Comparison of ENCODE assay signal across 35 mouse cellular contexts in genomic region chr2:79652502-79652901, GRCm38 (mm10). TPM values are rescaled to one million over a fixed set of nuclear protein-coding genes. Genes with fewer than 3 reads are reported as not detected.
DNase-seq lines count a peak whose midpoint lies in the region; ATAC-seq and TF ChIP-seq lines count a peak whose summit lies in the region.
"Had no signal": no experiment of that assay in that cellular context is flagged by ENCODE, and none has a peak within 500 bp of the region (broad histone marks: within the 10 kb centered on the region; RNA-seq: fewer than 3 reads in every experiment).

No protein-coding gene starts in this region.

- H3K27ac ChIP-seq in kidney, adult 2 months (ENCODE audit: insufficient read depth, low read depth, low read length): peak overlapping the region; percentile 51
- no peak overlapping the region for H3K27ac ChIP-seq in kidney, embryonic 14.5 days (ENCODE audit: low read depth, low read length)
- peak overlapping the region; percentile 24; the same call in 1 of the 2 replicates for H3K27ac ChIP-seq in layer of hippocampus, adult 2 months
- H3K27ac ChIP-seq in lung, postnatal 0 days (ENCODE audit: low read length): no peak overlapping the region
- H3K27ac ChIP-seq in macrophage: peak overlapping the region; percentile 59; the same call in 1 of the 2 replicates
- H3K27ac ChIP-seq: embryonic facial prominence, embryonic 10.5 days; embryonic facial prominence, embryonic 13.5 days; forebrain, embryonic 12.5 days; forebrain, embryonic 15.5 days; heart, embryonic 10.5 days; heart, embryonic 13.5 days; hindbrain, embryonic 14.5 days; hindbrain, postnatal 0 days had no signal

- ATAC-seq in kidney, embryonic 14.5 days (ENCODE audit: low FRiP score, low TSS enrichment): no peak
- no peak for ATAC-seq in lung, postnatal 0 days
- ATAC-seq: activated CD4-positive, CD25-positive, alpha-beta regulatory T cell, adult 4 months; CD4-positive, CD25-positive, alpha-beta regulatory T cell, adult 4 months; forebrain, embryonic 15.5 days; hindbrain, postnatal 0 days had no signal

- no peak for DNase-seq in kidney, adult 2 months
- no peak for DNase-seq in layer of hippocampus, adult 2 months (ENCODE audit: low spot score in 2 of 2)
- DNase-seq in layer of hippocampus, adult 11-12 months (ENCODE audit: low spot score): no peak
- no peak for DNase-seq in lung, postnatal 0 days (ENCODE audit: low spot score)
- DNase-seq in lung, postnatal 14 days: no peak
- DNase-seq in embryo, embryonic 11 days: no peak
- DNase-seq: adrenal gland, adult 8-10 months; adrenal gland, postnatal 36 days; cerebellum, adult 11 months; cerebellum, adult 2 months; cerebellum, adult 9-11 months; cerebellum, postnatal 25 days; gastrocnemius, postnatal 10 days; gastrocnemius, postnatal 36 days; heart, adult 2 months; heart, postnatal 14 days; heart, postnatal 4 days had no signal

- peaks cover 5% of the 10 kb centered on the region for H3K36me3 ChIP-seq in kidney, adult 2 months (ENCODE audit: control insufficient read depth, insufficient read depth, low read length)
- H3K36me3 ChIP-seq in kidney, embryonic 14.5 days (ENCODE audit: control insufficient read depth, insufficient read depth, low read length): peaks cover 28% of the 10 kb centered on the region
- peaks cover 6% of the 10 kb centered on the region; the same call in 1 of the 2 replicates for H3K36me3 ChIP-seq in lung, postnatal 0 days (ENCODE audit: insufficient read depth, low read length)
- peaks cover 52% of the 10 kb centered on the region for H3K36me3 ChIP-seq in macrophage (ENCODE audit: inconsistent target)
- H3K36me3 ChIP-seq: forebrain, embryonic 15.5 days had no signal

- H3K9me3 ChIP-seq in kidney, embryonic 14.5 days (ENCODE audit: control insufficient read depth, low read length): no peaks in the 10 kb centered on the region
- H3K9me3 ChIP-seq in lung, postnatal 0 days (ENCODE audit: low read length): no peaks in the 10 kb centered on the region
- H3K9me3 ChIP-seq: embryonic facial prominence, embryonic 10.5 days; embryonic facial prominence, embryonic 13.5 days; forebrain, embryonic 12.5 days; forebrain, embryonic 15.5 days; heart, embryonic 10.5 days; heart, embryonic 13.5 days had no signal

- H3K79me2 ChIP-seq in macrophage (ENCODE audit: inconsistent target): peaks cover 90% of the 10 kb centered on the region

- no peak overlapping the region for H3K4me2 ChIP-seq in kidney, embryonic 14.5 days (replicated peaks; ENCODE audit: low read depth, low read length)
- H3K4me2 ChIP-seq in lung, postnatal 0 days (replicated peaks; ENCODE audit: low read depth, low read length): no peak overlapping the region
- H3K4me2 ChIP-seq: embryonic facial prominence, embryonic 13.5 days; forebrain, embryonic 12.5 days; forebrain, embryonic 15.5 days; heart, embryonic 13.5 days; hindbrain, embryonic 14.5 days had no signal

- peak overlapping the region; percentile 7 for H3K4me3 ChIP-seq in kidney, adult 2 months (ENCODE audit: insufficient read depth, low read depth, low read length)
- no peak overlapping the region for H3K4me3 ChIP-seq in kidney, embryonic 14.5 days (ENCODE audit: low read length)
- no peak overlapping the region for H3K4me3 ChIP-seq in layer of hippocampus, adult 2 months
- H3K4me3 ChIP-seq in lung, postnatal 0 days (ENCODE audit: low read depth, low read length): no peak overlapping the region
- no peak overlapping the region for H3K4me3 ChIP-seq in macrophage (ENCODE audit: inconsistent target)
- H3K4me3 ChIP-seq: embryonic facial prominence, embryonic 10.5 days; embryonic facial prominence, embryonic 13.5 days; erythroblast, embryonic 14.5 days; forebrain, embryonic 12.5 days; forebrain, embryonic 15.5 days; heart, adult 2 months; heart, embryonic 10.5 days; heart, embryonic 13.5 days had no signal

- no peak for TF ChIP-seq EP300 in lung, postnatal 0 days (IDR thresholded peaks at IDR 0.05)

- 46% methylated on average over 4 of the region's 4 CpGs for WGBS in kidney, adult 2 months
- 88% methylated on average over 4 of the region's 4 CpGs for WGBS in kidney, embryonic 14.5 days
- 65% methylated on average over 4 of the region's 4 CpGs for WGBS in lung, postnatal 0 days
- 93% methylated on average over 4 of the region's 4 CpGs for WGBS in macrophage (ENCODE audit: missing documents)

- no peak for TF ChIP-seq CTCF in kidney, adult 2 months (conservative IDR thresholded peaks at IDR 0.05; ENCODE audit: insufficient read depth, insufficient read length, low read depth, low read length)
- no peak for TF ChIP-seq CTCF in layer of hippocampus, adult 2 months (conservative IDR thresholded peaks at IDR 0.05)
- TF ChIP-seq CTCF in lung, postnatal 0 days (IDR thresholded peaks at IDR 0.05): peak; percentile 7; the same call in 1 of the 2 replicates

- peaks cover 29% of the 10 kb centered on the region for H3K4me1 ChIP-seq in kidney, adult 2 months (ENCODE audit: control insufficient read depth, insufficient read depth, low read length)
- H3K4me1 ChIP-seq in kidney, embryonic 14.5 days (ENCODE audit: control insufficient read depth, insufficient read depth, low read length): 0 out of 2 replicates have a peak, but pooled peaks cover 5% of the 10 kb centered on the region
- peaks cover 5% of the 10 kb centered on the region; the same call in 1 of the 2 replicates for H3K4me1 ChIP-seq in lung, postnatal 0 days (ENCODE audit: insufficient read depth, low read depth, low read length)
- H3K4me1 ChIP-seq: embryonic facial prominence, embryonic 13.5 days; forebrain, embryonic 12.5 days; forebrain, embryonic 15.5 days; heart, embryonic 13.5 days had no signal

- no peak overlapping the region for H3K9ac ChIP-seq in kidney, embryonic 14.5 days (ENCODE audit: low read depth, low read length)
- H3K9ac ChIP-seq in lung, postnatal 0 days (replicated peaks; ENCODE audit: low read depth): no peak overlapping the region
- H3K9ac ChIP-seq: embryonic facial prominence, embryonic 13.5 days; forebrain, embryonic 12.5 days; forebrain, embryonic 15.5 days; heart, embryonic 13.5 days; hindbrain, embryonic 14.5 days had no signal

- no peak for TF ChIP-seq POLR2A in kidney, adult 2 months (IDR thresholded peaks at IDR 0.05; ENCODE audit: low read depth, low read length)

- no peaks in the 10 kb centered on the region for H3K27me3 ChIP-seq in kidney, adult 2 months (replicated peaks; ENCODE audit: control insufficient read depth, insufficient read depth, low read length)
- H3K27me3 ChIP-seq in kidney, embryonic 14.5 days (ENCODE audit: control insufficient read depth, insufficient read depth, low read length): no peaks in the 10 kb centered on the region
- no peaks in the 10 kb centered on the region for H3K27me3 ChIP-seq in lung, postnatal 0 days (replicated peaks; ENCODE audit: insufficient read depth, low read length)
- H3K27me3 ChIP-seq: embryonic facial prominence, embryonic 13.5 days; forebrain, embryonic 12.5 days; forebrain, embryonic 15.5 days; heart, embryonic 13.5 days had no signal

RNA-seq across cellular contexts. Expression of gene Itprid2, which starts 17.4 kb away (rescaled TPM):
- polyA plus RNA-seq in kidney, adult 2 months (2012; rRNA removed): 17.0 and 22.8 TPM in 2 replicates
- polyA plus RNA-seq in kidney, embryonic 14.5 days (2014; fragmentation: Nextera tagmentation; extraction: Ambion mirVana): 11.4 and 26.5 TPM in 2 replicates
- total RNA-seq in layer of hippocampus, adult 2 months (2021): 10 to 100 TPM; 41.4 to 44.0 TPM
- polyA plus RNA-seq in lung, postnatal 0 days (2015; fragmentation: Nextera tagmentation; extraction: Ambion mirVana): 7.2 and 7.6 TPM in 2 replicates
- total RNA-seq in macrophage (2018; cell fraction: chromatin; rRNA removed): 100 to 1,000 TPM; 143 to 468 (median 226) TPM
- total RNA-seq in macrophage (2018; cell fraction: cytosol; rRNA removed): 100 to 1,000 TPM in 11 of 26 experiments, 10 to 100 TPM in 15; 68.3 to 136 (median 91.3) TPM
- 100 to 1,000 TPM; 127 to 285 (median 158) TPM for total RNA-seq in macrophage (2018; cell fraction: nucleus; rRNA removed)
- 48.7 to 63.4 TPM (median 53.3 TPM) in 3 replicates for polyA plus RNA-seq in macrophage (2018)

RNA-seq across cellular contexts. Expression of gene Ppp1r1c, which starts 55.1 kb away (rescaled TPM):
- not detected in 2 replicates for polyA plus RNA-seq in kidney, adult 2 months (2012; rRNA removed)
- not detected in 2 replicates for polyA plus RNA-seq in kidney, embryonic 14.5 days (2014; fragmentation: Nextera tagmentation; extraction: Ambion mirVana)
- under 1 TPM in 1 of 2 experiments, not detected in 1; 0.37 TPM for total RNA-seq in layer of hippocampus, adult 2 months (2021)
- not detected in 2 replicates for polyA plus RNA-seq in lung, postnatal 0 days (2015; fragmentation: Nextera tagmentation; extraction: Ambion mirVana)
- total RNA-seq in macrophage (2018; cell fraction: chromatin; rRNA removed): not detected
- total RNA-seq in macrophage (2018; cell fraction: cytosol; rRNA removed): not detected
- 1 to 10 TPM in 1 of 26 experiments, under 1 TPM in 1, not detected in 24; 0.12 to 1.7 TPM for total RNA-seq in macrophage (2018; cell fraction: nucleus; rRNA removed)
- polyA plus RNA-seq in macrophage (2018): not detected in 3 replicates
- total RNA-seq: adrenal gland, adult 8-10 months; adrenal gland, postnatal 36 days; common myeloid progenitor, adult 5-6 weeks; ES-E14; gastrocnemius, postnatal 10 days; gastrocnemius, postnatal 36 days; granulocyte monocyte progenitor cell, adult 5-6 weeks; heart, postnatal 14 days; heart, postnatal 4 days had no signal
- polyA plus RNA-seq: activated CD4-positive, CD25-positive, alpha-beta regulatory T cell, adult 4 months; C2C12; erythroblast, embryonic 14.5 days; heart, adult 2 months; heart, embryonic 10.5 days; heart, embryonic 16.5 days had no signal

Comparison
In these comparisons a context has a peak if more than half of its experiments do, and no peak if none do; other contexts are left out.
1. H3K27ac ChIP-seq: peak in kidney, adult 2 months (single experiment), layer of hippocampus, adult 2 months (single experiment) and macrophage (single experiment); none in kidney, embryonic 14.5 days (single experiment) and lung, postnatal 0 days (single experiment).